Mouse (Mus musculus) heart, embryonic 16.5 days (tissue): Measurements from ENCODE around the gene Filip1. TPM values are rescaled to one million over a fixed set of nuclear protein-coding genes. Genes with fewer than 3 reads are reported as not detected.

Experiments
- ATAC-seq: fragments of 200-750 bp; cut with Nextera tagmentation; replicated peaks from 2 replicates; pipeline ENCODE4 v1.8.0; 2017; ENCODE audit warnings: moderate number of reproducible peaks; ENCODE audit not compliant: insufficient read depth, low FRiP score; ENCODE audit errors: extremely low read depth
- H3K27ac ChIP-seq: fragments of 300-500 bp; sonication (generic); 2 replicates; pipeline ENCODE4 v1.5.1; 2014; ENCODE audit warnings: mild to moderate bottlenecking, low read length, control low read depth, moderate library complexity
- H3K27me3 ChIP-seq: fragments of 300-500 bp; sonication (generic); 2 replicates; pipeline ENCODE4 v1.6.1; 2014; ENCODE audit warnings: low read length, mixed read lengths; ENCODE audit not compliant: control insufficient read depth, insufficient read depth
- H3K36me3 ChIP-seq: fragments of 300-500 bp; sonication (generic); 2 replicates; pipeline ENCODE4 v1.6.1; 2014; ENCODE audit not compliant: control insufficient read depth, insufficient read depth
- H3K4me1 ChIP-seq: fragments of 300-500 bp; sonication (generic); 2 replicates; pipeline ENCODE4 v1.6.1; 2014; ENCODE audit warnings: low read length, mixed read lengths; ENCODE audit not compliant: control insufficient read depth, insufficient read depth
- H3K4me2 ChIP-seq: fragments of 300-500 bp; sonication (generic); 2 replicates; pipeline ENCODE4 v1.6.1; 2014; ENCODE audit warnings: low read depth, mild to moderate bottlenecking, control low read depth, low read length
- H3K4me3 ChIP-seq: fragments of 300-500 bp; sonication (generic); 2 replicates; pipeline ENCODE4 v1.5.1; 2014; ENCODE audit warnings: mild to moderate bottlenecking, control low read depth, low read length
- H3K9ac ChIP-seq: fragments of 300-500 bp; sonication (generic); 2 replicates; pipeline ENCODE4 v1.6.1; 2014; ENCODE audit warnings: low read length, control low read depth
- H3K9me3 ChIP-seq: fragments of 300-500 bp; sonication (generic); replicated peaks from 2 replicates; pipeline ENCODE4 v1.6.1; 2016; ENCODE audit warnings: low read length; ENCODE audit not compliant: control insufficient read depth
- WGBS: fragments of 180-500 bp; shearing (Covaris S2); extraction: QIAGEN DNeasy Blood & Tissue Kit; methylation state at CpG from one replicate; pipeline ENCODE4 v1.1.7; 2014; 5-methylcytosine and 5-hydroxymethylcytosine counted together
- polyA plus RNA-seq: library from polyadenylated mRNA; unstranded; fragments of >200 nt; fragmentation: Nextera tagmentation; extraction: Ambion mirVana; gene quantifications from 2 replicates; pipeline ENCODE4 v1.2.1, GENCODE M21; 2015

The Filip1 gene
- polyA plus RNA-seq, 1 experiment from 2014 or later = 32.1 TPM

- Histone ChIP-seq H3K4me2 (peak overlapping the region; percentile 66), H3K9ac (peak overlapping the region; percentile 71), H3K36me3 (peaks cover 3% of the 10 kb centered on the region; the same call in 1 of the 2 replicates), H3K27me3 (no peaks in the 10 kb centered on the region), H3K9me3 (no peaks in the 10 kb centered on the region), H3K4me3 (peak overlapping the region; percentile 32), H3K4me1 (peaks cover 53% of the 10 kb centered on the region), H3K27ac (peak overlapping the region; percentile 94)
- ATAC-seq = peak; percentile 47
- 12% methylated on average over 7 of the region's 7 CpGs for WGBS
Measured at GRCm38 (mm10) chr9:79919303-79919721, 93.3 kb downstream of the Filip1 start.

GRCm38 (mm10) chr9:79918325-79919117 is 94.1 kb downstream of the Filip1 start:
- H3K9me3 ChIP-seq = no peaks in the 10 kb centered on the region
- H3K27me3 ChIP-seq = no peaks in the 10 kb centered on the region
- H3K4me1 ChIP-seq = peaks cover 54% of the 10 kb centered on the region
- peak overlapping the region; percentile 94 for H3K27ac ChIP-seq
- H3K4me3 ChIP-seq = no peak overlapping the region
- 61% methylated on average over 10 of the region's 10 CpGs for WGBS
- peaks cover 3% of the 10 kb centered on the region; the same call in 1 of the 2 replicates for H3K36me3 ChIP-seq
- no peak overlapping the region for H3K4me2 ChIP-seq
- ATAC-seq = no peak
- H3K9ac ChIP-seq = no peak overlapping the region

- Histone ChIP-seq H3K36me3 (peaks cover 8% of the 10 kb centered on the region), H3K9ac (no peak overlapping the region), H3K4me3 (no peak overlapping the region), H3K4me1 (peaks cover 21% of the 10 kb centered on the region), H3K27ac (no peak overlapping the region), H3K4me2 (no peak overlapping the region), H3K9me3 (peaks cover 3% of the 10 kb centered on the region), H3K27me3 (no peaks in the 10 kb centered on the region)
- no peak for ATAC-seq
- WGBS = 34% methylated on average over 4 of the region's 4 CpGs
Measured at GRCm38 (mm10) chr9:79914276-79914675, 98.4 kb downstream of the Filip1 start.

DNA sequence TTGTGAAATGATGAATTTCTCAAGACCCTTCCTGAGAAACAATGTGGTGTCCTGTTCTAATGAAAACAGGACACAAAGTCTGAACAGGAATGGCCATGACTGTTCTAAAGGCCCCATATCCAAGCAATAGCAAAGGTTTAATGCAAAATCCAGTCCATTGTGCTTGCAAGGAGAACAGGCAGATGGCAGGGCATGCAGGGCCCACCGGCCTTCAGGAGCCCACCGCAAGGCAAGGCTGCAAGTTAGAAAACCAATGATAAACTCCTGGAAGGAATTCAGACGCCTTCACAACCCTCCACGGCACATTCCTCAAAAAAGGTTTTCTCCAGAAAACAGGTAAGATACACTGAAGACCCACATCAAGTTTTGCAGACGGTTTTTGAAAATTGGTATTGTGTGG is 99.7 kb downstream of the Filip1 start:
- H3K4me1 ChIP-seq = peaks cover 11% of the 10 kb centered on the region
- H3K9ac ChIP-seq = no peak overlapping the region
- peaks cover 3% of the 10 kb centered on the region for H3K9me3 ChIP-seq
- no peak overlapping the region for H3K4me2 ChIP-seq
- H3K36me3 ChIP-seq = peaks cover 8% of the 10 kb centered on the region
- no peaks in the 10 kb centered on the region for H3K27me3 ChIP-seq
- H3K4me3 ChIP-seq = no peak overlapping the region
- ATAC-seq = no peak
- no peak overlapping the region for H3K27ac ChIP-seq
- 83% methylated on average over 5 of the region's 5 CpGs for WGBS

- H3K27me3 ChIP-seq = no peaks in the 10 kb centered on the region
- peaks cover 3% of the 10 kb centered on the region for H3K9me3 ChIP-seq
- no peak overlapping the region for H3K4me3 ChIP-seq
- H3K4me1 ChIP-seq = peaks cover 6% of the 10 kb centered on the region
- ATAC-seq = no peak
- no peak overlapping the region for H3K4me2 ChIP-seq
- no peak overlapping the region for H3K9ac ChIP-seq
- 93% methylated on average over 3 of the region's 3 CpGs for WGBS
- no peak overlapping the region for H3K27ac ChIP-seq
- peaks cover 5% of the 10 kb centered on the region; the same call in 1 of the 2 replicates for H3K36me3 ChIP-seq
Measured at GRCm38 (mm10) chr9:79910166-79910565, 102.5 kb downstream of the Filip1 start.

DNA sequence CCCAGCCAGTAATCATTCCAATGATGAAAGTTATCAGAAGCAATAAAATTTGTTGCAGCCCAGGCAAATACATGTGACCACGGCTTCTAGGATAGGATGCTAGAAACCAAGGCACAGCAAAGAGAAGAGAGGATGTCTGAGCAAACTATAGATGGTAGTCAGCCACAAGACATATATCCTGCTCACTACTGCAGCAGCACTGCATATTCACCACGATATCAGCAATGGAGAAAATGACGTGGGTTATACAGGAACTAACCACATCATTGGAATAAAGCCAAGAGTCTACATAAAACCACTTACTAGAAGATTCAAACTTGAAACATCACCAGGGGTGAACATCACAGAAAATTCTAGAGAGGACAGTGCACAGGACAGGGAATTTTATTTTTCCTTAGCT is 113.8 kb downstream of the Filip1 start:
- Histone ChIP-seq H3K4me1 (peaks cover 11% of the 10 kb centered on the region), H3K4me2 (no peak overlapping the region), H3K4me3 (no peak overlapping the region), H3K9me3 (no peaks in the 10 kb centered on the region), H3K36me3 (peaks cover 6% of the 10 kb centered on the region; the same call in 1 of the 2 replicates), H3K27me3 (no peaks in the 10 kb centered on the region), H3K27ac (no peak overlapping the region), H3K9ac (no peak overlapping the region)
- ATAC-seq = no peak
- 34% methylated on average over 3 of the region's 3 CpGs for WGBS

- 65% methylated on average over 5 of the region's 5 CpGs for WGBS
- no peak overlapping the region for H3K4me2 ChIP-seq
- peaks cover 6% of the 10 kb centered on the region; the same call in 1 of the 2 replicates for H3K36me3 ChIP-seq
- H3K27ac ChIP-seq = no peak overlapping the region
- no peak for ATAC-seq
- no peaks in the 10 kb centered on the region for H3K27me3 ChIP-seq
- no peak overlapping the region for H3K4me3 ChIP-seq
- H3K4me1 ChIP-seq = peaks cover 23% of the 10 kb centered on the region
- H3K9me3 ChIP-seq = no peaks in the 10 kb centered on the region
- H3K9ac ChIP-seq = no peak overlapping the region
Measured at GRCm38 (mm10) chr9:79894665-79895064, 118.0 kb downstream of the Filip1 start.

DNA sequence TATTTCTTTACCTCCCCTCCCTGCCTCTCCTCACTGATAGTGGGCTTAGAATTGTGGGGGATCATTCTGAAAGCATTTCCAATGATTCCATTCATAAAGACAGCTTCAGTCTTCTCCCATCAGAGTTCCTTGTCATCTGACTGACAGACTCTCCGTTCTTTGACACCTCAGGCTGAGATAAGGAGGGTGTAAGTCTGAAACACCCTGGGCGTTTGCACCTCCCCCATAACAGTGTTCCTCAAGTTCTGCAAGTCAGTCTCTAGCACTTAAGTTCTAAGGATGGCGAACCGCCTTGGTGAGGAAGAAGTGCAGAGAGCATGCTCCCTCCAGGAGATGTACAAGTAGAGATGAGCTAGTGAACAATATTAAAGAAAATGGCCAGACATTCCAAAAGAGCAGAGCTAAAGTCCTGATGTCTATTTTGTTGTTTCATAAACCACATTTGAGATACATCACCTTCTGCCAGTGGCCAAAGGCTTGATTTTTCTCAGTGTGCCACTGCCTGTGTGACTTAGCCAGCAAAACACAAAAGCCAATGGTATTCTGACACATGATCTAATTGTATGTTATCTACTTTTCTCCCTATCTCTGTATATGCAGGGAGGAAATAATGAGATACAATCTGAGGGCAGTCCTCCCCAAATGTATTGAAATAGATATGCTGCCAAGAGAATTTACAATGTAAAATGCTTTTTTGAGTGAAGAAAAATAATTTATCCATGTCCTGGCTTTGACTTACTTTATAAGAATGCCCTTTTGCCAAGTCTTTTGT is 118.6 kb downstream of the Filip1 start:
- no peak overlapping the region for H3K4me3 ChIP-seq
- no peak overlapping the region for H3K9ac ChIP-seq
- peaks cover 6% of the 10 kb centered on the region; the same call in 1 of the 2 replicates for H3K36me3 ChIP-seq
- H3K9me3 ChIP-seq = no peaks in the 10 kb centered on the region
- no peak overlapping the region for H3K4me2 ChIP-seq
- ATAC-seq = no peak
- H3K4me1 ChIP-seq = peaks cover 23% of the 10 kb centered on the region
- H3K27ac ChIP-seq = no peak overlapping the region
- no peaks in the 10 kb centered on the region for H3K27me3 ChIP-seq
- WGBS = 42% methylated on average over 4 of the region's 4 CpGs

DNA sequence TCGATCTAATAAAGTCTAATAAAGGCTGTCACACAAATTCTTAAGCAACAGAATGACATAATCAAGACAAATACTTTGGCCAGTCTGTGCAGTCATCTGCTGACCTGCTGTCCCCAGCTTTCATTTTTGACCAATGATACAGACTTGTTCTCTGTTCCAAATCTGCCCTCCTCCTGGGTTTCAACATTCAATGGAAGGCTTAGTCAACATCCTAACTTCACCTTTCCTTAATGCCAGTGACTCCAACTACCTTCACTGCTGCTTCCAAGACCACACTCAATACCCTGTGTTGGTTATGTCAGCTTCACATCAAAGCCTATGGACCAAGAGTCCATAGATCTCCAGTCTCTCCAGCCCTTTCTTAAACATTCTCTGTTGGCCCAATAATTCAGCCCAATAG is 120.5 kb downstream of the Filip1 start:
- Histone ChIP-seq H3K4me2 (no peak overlapping the region), H3K27me3 (no peaks in the 10 kb centered on the region), H3K4me1 (peaks cover 17% of the 10 kb centered on the region), H3K4me3 (no peak overlapping the region), H3K9me3 (no peaks in the 10 kb centered on the region), H3K27ac (no peak overlapping the region), H3K36me3 (peaks cover 3% of the 10 kb centered on the region; the same call in 1 of the 2 replicates), H3K9ac (no peak overlapping the region)
- WGBS = 73% methylated on average over 1 of the region's 1 CpGs
- ATAC-seq = no peak
